Mouse (Mus musculus): Measurements from ENCODE around the gene Gab2. TPM values are rescaled to one million over a fixed set of nuclear protein-coding genes. Genes with fewer than 3 reads are reported as not detected.
A peak's percentile ranks its signal among the peaks of the same experiment; 100 is the strongest.

Gene Gab2
- total RNA-seq, 2 experiments from 2014 or later: 14.1 to 16.4 TPM

- ATAC-seq (replicated peaks; ENCODE audit: poor library complexity, severe bottlenecking): no peak
Measured at GRCm38 (mm10) chr7:97311620-97312019, 230.2 kb downstream of the Gab2 start.

- ATAC-seq (replicated peaks; ENCODE audit: poor library complexity, severe bottlenecking): no peak
Measured at GRCm38 (mm10) chr7:97312196-97312595, 230.8 kb downstream of the Gab2 start.

- ATAC-seq (replicated peaks; ENCODE audit: poor library complexity, severe bottlenecking): no peak
Measured at GRCm38 (mm10) chr7:97312856-97313255, 231.5 kb downstream of the Gab2 start.

- ATAC-seq (replicated peaks; ENCODE audit: poor library complexity, severe bottlenecking): no peak
Measured at GRCm38 (mm10) chr7:97313364-97313995, 232.1 kb downstream of the Gab2 start.

- no peak for ATAC-seq (replicated peaks; ENCODE audit: poor library complexity, severe bottlenecking)
Measured at GRCm38 (mm10) chr7:97314646-97315045, 233.3 kb downstream of the Gab2 start.

- no peak for ATAC-seq (replicated peaks; ENCODE audit: poor library complexity, severe bottlenecking)
Measured at GRCm38 (mm10) chr7:97315656-97316055, 234.3 kb downstream of the Gab2 start.

GRCm38 (mm10) chr7:97317706-97318105 lies 236.3 kb downstream of the Gab2 start:
- no peak for ATAC-seq (replicated peaks; ENCODE audit: poor library complexity, severe bottlenecking)

- no peak for ATAC-seq (replicated peaks; ENCODE audit: poor library complexity, severe bottlenecking)
Measured at GRCm38 (mm10) chr7:97324342-97324741, 243.0 kb downstream of the Gab2 start.

GRCm38 (mm10) chr7:97325156-97325985 lies 244.0 kb downstream of the Gab2 start:
- ATAC-seq (replicated peaks; ENCODE audit: poor library complexity, severe bottlenecking): peak; percentile 27; the same call in 1 of the 2 replicates

- ATAC-seq (replicated peaks; ENCODE audit: poor library complexity, severe bottlenecking): no peak
Measured at GRCm38 (mm10) chr7:97327376-97327775, 246.0 kb downstream of the Gab2 start.

- ATAC-seq (replicated peaks; ENCODE audit: poor library complexity, severe bottlenecking): no peak
Measured at GRCm38 (mm10) chr7:97328891-97329588, 247.7 kb downstream of the Gab2 start.

- no peak for ATAC-seq (replicated peaks; ENCODE audit: poor library complexity, severe bottlenecking)
Measured at GRCm38 (mm10) chr7:97329676-97330075, 248.3 kb downstream of the Gab2 start.

- ATAC-seq (replicated peaks; ENCODE audit: poor library complexity, severe bottlenecking): no peak
Measured at GRCm38 (mm10) chr7:97330931-97331645, 249.7 kb downstream of the Gab2 start.

- ATAC-seq (replicated peaks; ENCODE audit: poor library complexity, severe bottlenecking): peak; percentile 82
Measured at GRCm38 (mm10) chr7:97331726-97332666, 250.6 kb downstream of the Gab2 start, which contains the start of the genes Usp35 and Kctd21. Gene Usp35, minus strand, starts transcription at chr7:97332020. Gene Kctd21, plus strand, starts transcription at chr7:97332327.

- peak; percentile 3; the same call in 1 of the 2 replicates for ATAC-seq (replicated peaks; ENCODE audit: poor library complexity, severe bottlenecking)
Measured at GRCm38 (mm10) chr7:97332667-97333041, 251.3 kb downstream of the Gab2 start.

GRCm38 (mm10) chr7:97333113-97333898 lies 251.9 kb downstream of the Gab2 start:
- 0 out of 2 replicates have a peak, but pooled peaks have one; percentile 3 for ATAC-seq (replicated peaks; ENCODE audit: poor library complexity, severe bottlenecking)

- ATAC-seq (replicated peaks; ENCODE audit: poor library complexity, severe bottlenecking): no peak
Measured at GRCm38 (mm10) chr7:97334406-97334805, 253.0 kb downstream of the Gab2 start.

GRCm38 (mm10) chr7:97336678-97337077 lies 255.3 kb downstream of the Gab2 start:
- peak; percentile 42 for ATAC-seq (replicated peaks; ENCODE audit: poor library complexity, severe bottlenecking)

Measured in granulocyte monocyte progenitor cell, adult 5-6 weeks (primary cell).